Mouse (Mus musculus) cerebellum, postnatal 14 days (tissue): Measurements from ENCODE around the gene Mei1.
A peak's percentile ranks its signal among the peaks of the same experiment; 100 is the strongest.

Experiments
- DNase-seq, 2 experiments: peaks; one replicate each; pipeline ENCODE4 v3.0.0; 2021; ENCODE audit warnings: mixed read lengths in 2 of 2

The Mei1 gene

DNA sequence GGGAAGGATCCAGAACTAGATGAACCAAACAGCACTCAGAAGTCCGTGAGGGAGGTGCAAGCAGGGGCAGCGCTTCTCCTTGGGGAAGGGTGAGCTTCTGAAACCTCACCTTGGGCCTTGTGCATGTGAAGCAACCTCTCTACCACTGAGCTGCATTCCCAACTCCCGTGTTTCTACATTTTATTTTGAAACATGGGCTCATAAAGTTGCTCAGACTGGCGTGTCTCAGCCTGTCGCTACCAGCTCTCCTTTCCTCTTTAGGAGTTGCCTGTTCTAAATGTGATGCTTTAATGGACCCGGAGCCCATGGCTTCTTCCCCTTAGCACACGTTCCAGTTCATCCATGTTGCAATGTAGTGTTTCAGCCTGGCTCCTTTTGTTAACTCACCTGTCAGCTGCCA is 82.6 kb downstream of the Mei1 start:
- no peak for DNase-seq

DNA sequence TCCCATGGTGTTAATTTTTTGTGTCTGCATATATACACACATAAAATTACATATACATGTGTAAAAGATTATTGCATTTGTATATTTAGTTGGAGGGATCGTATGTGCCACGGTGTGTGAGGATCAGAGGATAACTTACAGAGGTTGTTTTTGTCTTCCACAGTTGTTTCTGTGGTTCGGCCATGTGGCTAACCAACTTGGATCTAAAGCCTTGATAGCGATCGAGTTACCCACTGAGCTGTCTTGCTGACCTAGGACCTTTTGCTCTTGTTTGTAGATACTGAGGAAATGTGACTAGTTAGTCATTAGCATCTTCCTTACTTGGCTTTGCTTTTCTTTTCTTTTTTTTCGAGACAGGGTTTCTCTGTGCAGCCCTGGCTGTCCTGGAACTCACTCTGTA is 86.5 kb downstream of the Mei1 start:
- no peak for DNase-seq

DNA sequence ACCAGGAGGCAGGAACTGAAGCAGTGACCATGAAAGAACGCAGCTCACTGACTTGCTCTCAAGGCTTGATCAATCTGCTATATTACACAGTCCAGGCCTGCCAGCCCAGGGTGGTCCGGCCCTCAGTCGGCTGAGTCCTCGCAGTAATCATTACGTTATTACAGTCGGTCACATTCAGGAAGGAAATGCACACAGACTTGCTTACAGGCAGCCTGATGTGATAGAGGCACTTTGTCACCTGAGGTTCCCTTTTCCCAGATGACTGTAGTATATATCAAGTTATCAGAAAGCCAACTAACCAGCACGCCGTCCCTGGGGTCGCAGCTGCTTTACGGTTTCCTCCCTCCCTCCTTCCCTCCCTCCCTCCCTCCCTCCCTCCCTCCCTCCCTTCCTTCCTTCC is 87.1 kb downstream of the Mei1 start:
- DNase-seq: no peak

DNA sequence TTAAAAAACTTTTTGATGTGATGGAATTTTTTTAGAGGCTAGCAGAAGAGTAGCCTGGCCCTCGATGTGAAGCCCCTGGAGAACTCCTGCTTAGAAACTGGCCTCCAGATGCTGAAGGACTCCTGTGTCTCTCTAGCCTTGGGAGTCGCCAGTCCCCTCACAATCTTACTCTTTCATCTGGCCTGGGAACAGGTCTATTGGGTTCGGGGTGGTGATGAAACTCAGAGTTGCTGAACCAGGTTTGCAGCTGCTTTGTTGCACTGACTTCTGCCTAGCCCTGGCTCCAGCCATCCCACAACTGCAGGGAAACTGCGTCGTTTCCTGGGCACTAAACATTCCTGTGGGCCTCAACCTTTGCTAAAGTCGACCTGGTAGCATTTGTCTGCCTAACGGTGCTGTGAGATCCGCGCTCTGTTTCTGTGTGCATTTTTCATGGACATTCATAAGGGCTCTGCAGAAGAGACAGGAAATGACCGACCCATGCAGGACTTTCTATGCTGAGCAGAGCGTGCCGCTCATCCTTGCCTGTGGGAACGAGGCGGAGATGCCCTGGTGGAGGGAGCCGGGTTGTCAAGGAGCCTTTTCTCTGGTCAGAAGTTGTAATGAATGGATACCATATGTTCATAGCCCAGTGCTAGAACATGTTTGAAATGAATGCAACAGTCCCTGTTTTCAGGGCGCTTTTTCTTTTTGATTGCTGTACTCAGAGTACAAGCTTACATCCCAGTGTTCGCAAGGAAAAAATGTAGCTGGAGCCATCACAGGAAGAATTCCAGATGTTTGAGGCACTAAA is 88.6 kb downstream of the Mei1 start:
- no peak for DNase-seq

DNA sequence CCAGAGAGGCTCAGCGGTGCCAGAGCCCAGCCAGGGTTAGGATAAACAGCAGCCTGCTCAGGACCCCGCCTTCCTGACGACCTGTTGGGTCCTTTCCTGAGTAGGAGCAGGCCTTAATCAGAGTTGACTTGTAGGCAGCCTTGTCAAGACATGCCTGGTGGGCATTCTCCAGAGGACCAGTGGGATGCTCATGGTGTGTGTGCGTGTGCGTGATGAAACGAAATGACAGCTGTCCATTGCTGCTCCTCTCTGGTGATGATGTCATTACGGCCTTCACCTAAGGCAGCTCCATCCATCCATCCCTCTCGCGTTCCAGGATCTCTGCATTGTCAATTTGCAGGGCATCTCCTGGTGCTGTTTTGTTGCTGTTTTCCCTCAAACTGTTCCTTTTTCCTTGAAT is 89.7 kb downstream of the Mei1 start:
- no peak for DNase-seq

DNA sequence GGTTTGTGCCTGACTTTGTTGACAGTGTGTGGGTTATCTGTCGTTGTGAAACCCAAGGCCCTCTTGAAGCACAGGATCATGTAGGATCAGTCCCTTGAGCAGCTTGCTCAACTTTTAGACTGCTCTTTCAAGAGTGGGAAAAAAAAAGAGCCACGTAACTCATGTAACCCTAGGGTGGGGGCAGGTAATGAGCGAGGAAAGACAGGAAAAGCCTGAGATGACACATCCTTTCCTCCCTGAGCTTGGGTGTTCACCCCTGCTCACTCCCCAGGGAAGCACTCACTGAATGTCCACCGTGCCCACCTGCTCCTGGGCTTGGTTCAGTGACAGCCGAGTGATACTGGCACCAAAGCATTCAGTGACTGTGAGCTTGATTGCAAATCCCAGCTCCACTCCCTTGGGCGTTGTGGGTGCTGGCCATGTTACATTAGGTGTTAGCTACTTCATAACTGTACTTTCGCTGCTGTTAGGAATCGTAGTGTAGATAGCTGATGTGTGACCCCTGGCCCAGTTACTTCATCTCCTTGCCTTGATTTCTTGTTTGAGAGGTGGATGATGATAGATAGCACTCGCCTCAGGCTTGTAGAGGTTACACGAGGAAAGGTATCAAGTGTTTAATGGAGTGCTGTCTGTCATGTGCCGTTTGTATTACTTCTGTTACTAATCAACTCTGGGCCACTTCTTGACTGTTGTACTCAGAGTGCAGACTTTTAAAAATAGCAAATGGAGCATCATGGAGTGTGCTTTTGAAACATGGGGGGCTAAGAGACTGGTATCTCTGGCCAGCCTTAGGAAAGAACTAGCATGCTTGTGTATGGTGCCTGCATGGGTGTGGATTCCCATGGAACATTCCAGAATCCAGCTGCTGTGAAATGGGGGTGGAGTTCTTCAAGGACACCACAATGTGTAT is 91.2 kb downstream of the Mei1 start:
- no peak for DNase-seq

DNA sequence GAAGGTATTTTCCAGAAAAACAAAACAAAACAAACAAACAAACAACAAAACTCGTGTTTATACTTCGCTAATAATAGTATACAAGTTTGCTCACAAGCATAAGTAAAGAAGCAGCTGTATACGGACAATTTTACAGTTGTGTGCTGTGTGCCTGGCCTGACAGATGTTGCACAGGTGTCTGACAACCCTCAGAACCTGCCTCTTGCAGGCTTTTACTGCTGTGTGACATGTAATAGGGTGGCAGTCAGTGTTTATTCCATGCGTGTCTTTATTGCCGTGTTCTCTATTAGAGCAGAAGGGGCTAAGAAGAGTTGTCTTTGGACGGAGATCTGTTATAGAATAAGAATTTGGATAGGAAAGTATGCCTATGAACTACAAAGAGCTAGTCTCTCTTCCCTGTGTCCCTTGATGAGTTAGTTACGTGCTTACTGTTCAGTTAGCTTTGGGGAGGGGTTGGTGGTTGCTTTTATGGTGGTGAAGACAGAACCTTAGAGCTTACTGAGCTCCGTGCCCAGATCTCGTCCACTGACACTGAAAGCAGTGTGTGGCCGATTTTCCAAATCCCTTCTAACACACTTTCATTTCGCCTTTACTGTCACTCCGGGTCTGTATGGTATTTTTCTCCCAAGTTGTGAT is 92.3 kb downstream of the Mei1 start:
- DNase-seq: no peak

DNA sequence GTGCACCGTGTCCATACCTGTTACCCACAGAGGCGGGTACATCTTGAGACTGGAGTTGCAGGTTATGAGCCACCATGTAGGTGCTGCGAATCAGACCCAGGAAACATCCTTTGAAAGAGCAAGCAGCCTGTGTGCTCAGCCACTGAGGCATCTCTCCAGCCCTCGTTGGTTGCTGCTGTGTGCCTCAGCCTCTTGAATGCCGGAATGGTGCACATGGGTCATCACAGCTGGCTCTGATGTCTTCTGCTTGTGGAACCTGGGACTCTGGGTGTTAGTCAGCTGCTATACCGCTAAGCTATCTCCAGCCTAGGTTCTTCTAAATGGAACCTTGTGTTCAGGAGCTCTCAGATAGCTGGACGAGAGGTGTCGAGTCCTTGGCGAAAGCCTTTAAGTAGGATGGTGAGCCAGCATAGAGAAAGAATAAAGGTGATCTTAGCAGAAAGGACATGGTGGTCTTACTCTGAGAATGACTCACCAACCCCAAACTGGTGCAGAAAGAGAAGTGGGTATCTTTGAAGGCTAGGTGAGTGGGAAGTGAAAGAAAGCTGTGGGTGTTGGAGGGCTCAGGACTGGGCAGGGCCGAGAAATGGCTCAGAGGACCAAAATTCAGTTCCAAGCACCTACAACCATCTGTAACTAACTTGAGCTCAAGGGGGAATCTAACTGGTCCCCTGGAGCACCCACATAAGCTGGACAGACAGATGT is 93.7 kb downstream of the Mei1 start:
- DNase-seq: no peak

DNA sequence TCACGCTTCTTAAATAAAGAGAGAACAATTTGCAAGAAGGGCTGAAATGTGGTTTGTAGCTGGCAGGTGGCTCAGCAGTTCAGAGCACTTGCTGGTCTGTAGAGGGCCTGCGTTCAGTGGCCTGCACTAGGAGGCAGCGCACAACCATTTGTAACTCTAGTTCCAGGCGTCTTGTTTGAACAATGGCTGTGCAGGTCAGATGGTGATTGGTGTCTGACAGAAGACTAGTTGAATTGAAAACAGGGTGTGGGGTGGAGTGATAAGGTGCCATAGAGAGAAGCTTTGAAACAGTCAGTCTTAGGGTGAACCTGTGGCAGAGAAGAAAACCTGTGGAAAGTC is 94.2 kb downstream of the Mei1 start:
- DNase-seq: no peak

DNA sequence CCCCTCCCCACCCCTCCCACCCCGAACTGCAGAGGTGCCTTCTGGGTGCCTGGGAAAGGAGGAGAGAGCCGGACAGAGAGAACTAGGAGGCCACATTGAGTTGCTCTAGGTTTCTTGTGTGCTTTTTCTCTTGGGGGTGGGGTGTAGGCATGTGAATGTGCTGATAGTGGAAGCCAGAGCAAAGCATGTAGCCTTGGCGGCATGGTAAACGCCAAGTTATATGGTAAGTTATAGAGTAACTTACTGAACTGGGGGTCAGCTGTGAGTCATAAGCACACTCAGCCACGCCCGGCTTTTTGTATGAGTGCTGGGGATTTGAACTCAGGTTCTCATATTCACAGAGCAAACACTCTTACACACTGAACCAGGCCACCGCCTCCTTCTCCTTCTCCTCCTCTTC is 94.7 kb downstream of the Mei1 start:
- DNase-seq: no peak

DNA sequence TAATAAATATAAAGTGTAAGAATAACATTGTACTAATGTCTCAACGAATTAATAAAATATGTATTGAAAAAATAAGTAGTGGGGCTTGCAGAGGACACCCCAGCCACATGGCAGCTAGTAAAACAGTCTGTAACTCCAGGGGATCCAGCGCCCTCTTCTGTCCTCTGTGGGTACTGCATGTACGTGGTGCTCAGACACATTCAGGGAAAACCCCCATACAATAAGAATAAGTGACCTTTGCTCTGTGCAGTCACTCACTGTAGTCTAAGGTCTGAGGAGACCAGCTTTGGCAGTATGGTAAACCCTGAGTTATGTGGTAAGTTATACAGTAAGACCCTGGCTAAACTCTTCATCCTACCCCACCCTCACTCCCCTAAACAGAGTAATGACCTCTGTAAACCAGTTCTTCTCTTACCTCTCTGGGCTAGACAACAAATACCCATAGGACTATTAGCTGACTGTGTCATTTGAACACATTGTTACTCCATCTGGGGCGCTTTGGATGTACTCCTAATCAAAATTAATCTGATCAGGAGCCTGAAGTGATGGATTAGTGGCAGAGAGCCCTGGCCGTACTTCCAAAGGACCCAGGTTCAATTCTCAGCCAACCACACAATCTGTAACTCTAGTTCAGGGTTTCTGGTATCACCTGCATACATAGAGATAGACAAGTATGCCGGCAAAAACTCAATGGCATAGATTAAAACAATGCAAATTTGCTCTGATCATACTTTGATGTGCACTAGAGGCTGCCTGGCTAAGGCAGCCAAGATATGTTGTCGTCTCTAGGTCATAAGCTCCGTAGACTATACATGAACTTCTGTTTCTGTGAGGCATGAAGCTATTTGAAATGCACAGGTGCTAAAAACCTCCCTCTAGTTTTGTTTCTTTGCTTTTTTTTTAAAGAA is 95.8 kb downstream of the Mei1 start:
- DNase-seq: peak; percentile 90 to 94

DNA sequence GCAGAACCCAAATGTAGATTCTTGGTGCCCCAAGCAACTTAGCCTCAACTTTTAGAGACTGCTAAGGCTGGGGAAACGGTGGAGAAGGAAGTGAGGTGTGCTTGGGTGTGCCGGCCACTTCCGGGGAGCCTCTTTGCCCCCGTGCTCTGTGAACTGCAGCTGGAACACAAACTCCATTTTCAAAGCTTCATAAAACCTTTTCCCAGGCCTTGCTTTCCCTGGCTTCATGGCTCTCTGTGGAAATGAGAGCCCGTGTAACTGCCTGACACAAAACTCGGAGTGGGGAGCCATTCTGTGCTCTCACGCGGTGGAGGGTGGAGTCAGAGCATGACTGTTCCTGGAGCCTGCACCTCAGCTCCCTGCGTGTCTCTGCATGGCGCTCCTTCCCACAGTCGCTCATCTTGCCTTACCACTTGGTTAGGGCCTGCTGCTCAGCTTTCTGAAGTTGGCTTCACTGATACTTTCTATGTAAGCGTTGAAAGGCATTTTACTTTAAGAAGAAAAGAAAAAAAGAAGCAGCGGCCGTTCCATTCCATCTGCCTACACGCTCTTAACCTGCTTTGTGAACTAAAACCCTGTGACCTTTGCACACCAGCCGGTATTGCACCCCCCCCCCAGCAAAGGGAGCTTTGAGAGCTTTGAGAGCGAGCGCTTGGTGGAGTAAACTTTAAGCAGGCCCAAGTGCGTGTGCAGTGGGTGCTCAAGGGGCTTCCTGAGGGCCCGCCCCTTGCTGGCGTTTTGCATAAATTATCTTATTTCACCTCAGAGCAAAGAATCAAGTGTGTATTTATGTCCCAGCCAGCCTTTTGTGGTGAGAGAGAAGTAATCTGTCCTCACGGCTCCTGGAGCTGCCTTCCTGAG is 96.7 kb downstream of the Mei1 start:
- no peak for DNase-seq

DNA sequence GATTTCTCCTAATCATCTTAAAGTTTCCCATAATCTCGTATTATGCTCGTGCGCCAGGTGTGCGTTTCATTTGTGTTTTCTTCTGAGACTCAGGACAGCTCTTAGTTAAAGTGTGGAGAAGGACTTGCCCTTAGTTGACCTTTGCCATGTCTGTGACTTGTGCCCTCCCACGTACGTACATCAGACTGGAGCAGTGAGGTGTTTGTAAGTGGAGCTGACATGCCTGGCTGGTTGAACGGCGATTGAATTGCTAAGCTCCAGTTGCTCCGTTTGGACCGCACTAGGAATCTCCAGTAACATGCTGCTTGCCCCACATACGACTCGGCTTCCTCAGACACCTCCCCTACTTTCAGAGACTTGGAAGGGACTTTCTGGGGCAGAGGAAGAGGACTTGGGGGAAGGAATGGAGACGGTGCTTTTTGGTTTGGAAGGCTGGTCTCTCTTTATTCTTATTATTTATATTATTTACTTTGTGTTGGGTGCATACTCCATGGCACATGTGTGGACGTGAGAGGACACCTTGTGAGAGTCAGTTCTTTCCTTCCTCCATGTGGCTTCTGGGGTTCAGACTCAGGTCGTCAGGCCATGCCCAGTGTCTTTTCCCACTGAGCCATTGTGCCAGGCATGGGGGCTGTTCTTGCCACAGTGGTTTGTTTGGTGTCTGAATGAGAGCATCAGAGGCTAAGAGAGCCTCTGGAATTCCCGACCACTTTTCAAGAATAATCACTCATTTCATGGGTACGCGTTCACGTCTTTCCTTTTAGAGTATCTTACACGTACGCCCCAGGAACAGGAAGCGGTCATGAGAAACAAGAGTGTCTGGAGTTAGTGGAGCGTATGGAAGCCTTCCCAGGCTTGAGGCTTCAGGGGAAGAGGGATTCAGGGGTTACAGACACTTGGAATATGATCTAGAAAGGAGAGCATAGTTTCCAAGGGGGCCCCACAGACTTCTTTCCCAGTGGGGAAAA is 97.7 kb downstream of the Mei1 start:
- DNase-seq: peak in 1 of 2 experiments; percentile 56

DNA sequence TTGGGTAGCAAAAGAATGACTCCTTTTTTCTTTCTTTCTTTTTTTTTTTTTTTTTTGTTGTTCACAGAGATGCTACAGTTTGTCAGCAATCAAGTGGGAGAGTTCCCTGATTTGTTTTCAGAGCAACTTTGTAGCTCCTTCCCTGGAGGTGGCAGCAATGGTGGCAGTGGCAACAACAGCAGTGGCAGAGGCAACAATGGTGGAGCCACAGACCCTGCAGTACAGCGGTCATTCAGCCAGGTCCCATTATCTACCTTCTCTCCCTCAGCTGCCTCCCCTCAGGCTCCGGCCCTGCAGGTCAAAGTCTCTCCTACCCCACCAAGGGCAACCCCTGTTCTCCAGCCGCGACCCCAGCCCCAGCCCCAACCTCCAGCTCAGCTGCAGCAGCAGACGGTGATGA is 99.9 kb downstream of the Mei1 start:
- no peak for DNase-seq

DNA sequence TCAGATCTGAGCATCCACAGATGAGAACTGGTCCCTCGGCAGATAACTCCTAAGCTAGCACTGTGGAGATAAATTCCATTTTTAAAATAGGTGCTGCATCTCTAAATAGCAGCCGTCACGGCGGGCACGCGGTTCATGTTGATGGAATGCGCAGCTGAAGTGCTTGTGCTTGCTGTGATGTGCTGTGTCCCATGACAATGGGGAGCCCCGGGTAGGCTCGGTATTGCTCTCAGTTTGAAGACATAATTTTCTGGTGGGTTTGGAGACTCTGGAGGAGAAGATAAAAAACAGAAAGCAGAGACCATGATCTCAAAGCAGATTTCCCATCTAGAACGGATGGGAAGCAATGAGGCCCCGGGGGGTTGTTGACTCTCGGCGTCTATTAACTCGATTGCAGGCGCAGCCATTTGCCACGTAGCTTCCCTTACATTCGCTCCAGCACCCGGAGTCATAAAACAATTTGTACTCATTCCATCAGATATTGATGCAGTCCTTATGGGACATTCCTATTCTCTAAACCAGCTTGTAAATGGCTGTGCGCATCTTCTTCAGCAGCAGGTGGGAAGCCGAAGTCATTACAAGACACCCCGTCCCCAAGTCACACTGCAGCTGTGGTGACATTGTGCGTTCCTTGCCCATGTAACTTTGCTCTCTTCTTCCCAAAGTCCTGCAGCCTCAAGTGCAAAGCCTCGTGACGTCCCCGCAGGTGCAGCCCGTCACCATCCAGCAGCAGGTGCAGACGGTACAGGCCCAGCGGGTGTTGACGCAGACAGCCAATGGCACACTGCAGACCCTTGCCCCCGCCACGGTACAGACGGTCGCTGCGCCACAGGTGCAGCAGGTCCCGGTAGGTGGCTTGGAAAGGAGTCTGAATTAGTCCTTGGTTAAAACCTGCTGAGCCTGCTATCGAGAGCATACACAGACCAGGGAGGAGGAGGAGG is 100.9 kb downstream of the Mei1 start:
- DNase-seq: peak; percentile 73 to 79

DNA sequence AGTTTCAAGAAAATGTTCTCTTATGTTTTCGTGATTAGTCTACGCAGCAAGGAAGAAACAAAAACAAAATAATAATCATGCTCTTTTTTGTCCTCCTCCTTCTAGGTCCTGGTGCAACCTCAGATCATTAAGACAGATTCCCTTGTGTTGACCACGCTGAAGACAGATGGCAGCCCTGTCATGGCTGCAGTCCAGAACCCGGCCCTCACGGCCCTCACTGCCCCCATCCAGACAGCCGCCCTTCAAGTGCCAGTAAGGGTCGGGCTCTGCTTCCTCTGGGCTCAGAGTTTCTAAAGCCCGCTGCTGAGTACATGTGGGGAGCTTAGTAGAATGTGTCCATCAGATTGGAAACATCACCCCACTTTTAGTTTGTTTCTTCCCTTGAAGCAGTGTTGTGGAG is 102.9 kb downstream of the Mei1 start:
- DNase-seq: peak; percentile 90 to 94

DNA sequence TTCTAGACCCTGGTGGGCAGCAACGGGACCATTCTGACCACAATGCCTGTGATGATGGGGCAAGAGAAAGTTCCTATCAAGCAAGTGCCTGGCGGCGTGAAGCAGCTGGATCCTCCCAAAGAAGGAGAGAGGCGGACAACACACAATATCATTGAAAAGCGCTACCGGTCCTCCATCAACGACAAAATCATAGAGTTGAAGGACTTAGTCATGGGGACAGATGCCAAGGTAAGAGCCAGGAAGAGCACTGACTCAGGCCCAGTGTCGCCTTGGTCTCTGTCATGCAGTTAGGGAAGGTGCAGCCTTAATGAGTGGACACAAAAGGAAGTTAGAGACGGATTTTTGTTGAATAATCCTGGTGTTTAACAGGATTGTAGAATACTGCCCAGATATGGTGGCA is 105.3 kb downstream of the Mei1 start:
- DNase-seq: no peak
